Mouse (Mus musculus) MEL (cell line): ENCODE data around the gene Bmp8a.

ENCODE experiments used
- CTCF ChIP-seq, 3 experiments: IDR thresholded peaks in 2 of 3; conservative IDR thresholded peaks in 1 of 3; 2 replicates each; pipeline ENCODE4 v1.5.1; 2011 to 2012; ENCODE audit warnings: low read length in 3 of 3, low read depth in 2 of 3, mild to moderate bottlenecking in 2 of 3, improper control_type of control experiment in 1 of 3, inconsistent platforms in 1 of 3, mixed read lengths in 1 of 3, moderate library complexity in 1 of 3; ENCODE audit not compliant: control insufficient read depth in 1 of 3, insufficient read depth in 1 of 3, poor library complexity in 1 of 3, severe bottlenecking in 1 of 3
- KAT2A ChIP-seq: conservative IDR thresholded peaks from 2 replicates; pipeline ENCODE4 v1.6.1; 2012; ENCODE audit warnings: low read depth, low read length, improper control_type of control experiment, inconsistent platforms
- MAFK ChIP-seq: IDR thresholded peaks from 2 replicates; pipeline ENCODE4 v1.6.1; 2011; ENCODE audit warnings: low read depth, mild to moderate bottlenecking, low read length, improper control_type of control experiment, borderline replicate concordance
- MAZ ChIP-seq: IDR thresholded peaks from 2 replicates; pipeline ENCODE4 v1.6.1; 2012; ENCODE audit warnings: low read depth, mild to moderate bottlenecking, inconsistent platforms, low read length, improper control_type of control experiment
- MYB ChIP-seq: IDR thresholded peaks from 2 replicates; pipeline ENCODE4 v1.6.1; 2011; ENCODE audit warnings: mild to moderate bottlenecking, low read depth, low read length, improper control_type of control experiment
- ZNF384 ChIP-seq: IDR thresholded peaks from 2 replicates; pipeline ENCODE4 v1.6.1; 2012; ENCODE audit warnings: low read depth, mild to moderate bottlenecking, inconsistent platforms, low read length, improper control_type of control experiment

GRCm38 (mm10) chr4:123323534-123323933 is 19.5 kb downstream of the Bmp8a start, which contains the start of gene Oxct2a:
- TF ChIP-seq KAT2A (no peak), MAFK (no peak), MAZ (no peak), ZNF384 (no peak), MYB (no peak), CTCF (IDR thresholded peaks at IDR 0.05 in 2 of 3, conservative IDR thresholded peaks at IDR 0.05 in 1 of 3; ENCODE audit: control insufficient read depth in 1 of 3, insufficient read depth in 1 of 3, low read depth in 2 of 3, low read length in 3 of 3, poor library complexity in 1 of 3, severe bottlenecking in 1 of 3) (no peak)
